Mouse (Mus musculus) A20 (cell line): Measurements from ENCODE around the gene Osbpl8.

Experiments used
- DNase-seq: peaks from one replicate; pipeline ENCODE4 v3.0.0-alpha.2; 2011; ENCODE audit warnings: low read depth, low spot score

Osbpl8 gene

DNA sequence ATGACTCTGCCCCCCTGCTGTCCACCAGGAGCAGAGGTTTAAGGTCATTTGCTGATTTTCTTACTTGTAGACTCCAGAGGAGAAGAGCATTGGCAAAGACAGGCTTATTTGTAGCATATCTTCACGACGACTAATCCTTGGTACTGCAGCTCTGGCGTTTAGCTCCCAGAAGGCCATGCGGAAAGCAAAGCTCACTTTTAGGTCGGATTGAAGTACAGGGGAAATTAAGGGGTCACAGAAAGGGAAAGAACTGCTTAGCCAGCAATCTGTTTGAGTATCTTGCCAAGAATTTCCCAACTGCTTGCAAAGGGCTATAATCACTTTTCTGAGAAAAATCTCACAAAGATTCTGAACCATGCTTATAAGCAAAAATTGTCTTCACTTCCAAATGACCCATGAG lies 14.8 kb upstream of the Osbpl8 start:
- DNase-seq = no peak

DNA sequence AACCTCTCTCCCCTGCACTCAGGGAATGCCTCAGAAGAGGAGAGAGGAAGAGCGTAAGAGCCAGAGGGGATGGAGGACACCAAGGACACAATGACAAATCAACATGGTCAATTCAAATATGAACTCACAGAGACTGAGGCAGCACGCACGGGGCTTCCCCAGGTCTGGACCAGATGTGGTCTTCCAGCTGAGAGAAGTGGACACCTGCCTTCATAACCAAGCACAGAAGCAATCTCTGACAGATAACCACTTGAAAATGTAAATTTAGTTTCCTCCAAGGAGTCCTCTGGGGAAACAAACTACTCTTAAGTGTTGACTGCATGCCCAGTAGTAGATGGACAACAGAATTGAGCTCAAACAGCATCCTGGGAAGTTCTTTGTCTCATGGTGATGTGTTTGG lies 9.5 kb upstream of the Osbpl8 start:
- peak; percentile 72 for DNase-seq

DNA sequence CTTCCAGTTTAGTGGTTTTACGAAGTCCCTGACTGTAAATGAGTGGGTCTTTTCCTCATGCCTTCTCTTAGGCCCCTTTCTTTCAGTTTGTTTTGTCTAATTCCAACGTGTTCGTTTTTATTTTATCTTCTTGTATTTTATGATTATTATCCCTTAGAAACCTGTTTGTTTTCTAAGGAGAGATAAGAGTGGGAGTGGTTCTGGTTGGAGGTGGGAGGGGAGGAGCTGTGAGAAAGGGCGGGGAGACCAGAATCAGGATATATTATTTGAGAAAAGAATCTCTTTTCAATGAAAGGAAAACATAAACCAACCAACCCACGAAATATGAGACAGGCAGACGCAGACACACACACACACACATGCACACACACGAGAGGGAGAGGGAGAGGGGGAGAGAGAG lies 9.0 kb upstream of the Osbpl8 start:
- DNase-seq = peak; percentile 71

DNA sequence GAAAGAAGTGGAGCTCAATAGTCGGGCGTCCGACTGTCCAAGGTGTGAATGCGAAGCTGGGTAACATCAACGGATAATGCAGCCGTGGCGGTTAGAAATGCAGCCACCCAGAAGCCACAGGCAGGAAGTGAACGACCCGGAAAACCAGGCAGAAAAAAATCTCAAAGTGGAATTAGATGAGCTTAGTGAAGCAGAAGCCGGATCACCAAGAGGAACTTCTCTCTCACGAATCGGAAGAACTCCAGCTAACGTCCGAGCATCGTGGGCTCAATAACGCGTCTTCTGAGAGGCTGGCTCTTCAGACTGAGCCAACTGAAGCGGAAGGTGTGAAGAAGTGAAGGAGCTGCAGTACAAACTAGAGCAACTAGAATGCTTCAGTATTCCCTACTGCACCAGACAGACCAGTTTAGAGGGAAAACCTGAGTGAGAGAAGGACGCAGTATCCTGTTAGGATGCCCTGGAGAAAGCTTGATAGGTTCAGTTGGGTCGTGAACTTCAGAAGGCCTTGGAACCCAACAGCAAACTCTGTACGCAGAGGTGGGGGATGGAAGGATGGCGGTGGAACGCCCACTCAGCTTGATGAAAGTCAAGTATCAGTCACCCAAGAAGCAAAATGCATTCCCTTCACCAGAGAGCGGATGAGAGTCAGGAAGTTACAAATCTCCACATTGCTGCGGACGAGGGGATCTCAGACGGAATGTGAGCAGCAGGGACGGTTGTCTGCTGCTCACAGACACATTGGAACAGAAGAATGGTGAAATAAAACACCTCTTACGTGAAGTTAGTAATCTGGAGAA lies 8.0 kb upstream of the Osbpl8 start:
- peak; percentile 90 for DNase-seq

DNA sequence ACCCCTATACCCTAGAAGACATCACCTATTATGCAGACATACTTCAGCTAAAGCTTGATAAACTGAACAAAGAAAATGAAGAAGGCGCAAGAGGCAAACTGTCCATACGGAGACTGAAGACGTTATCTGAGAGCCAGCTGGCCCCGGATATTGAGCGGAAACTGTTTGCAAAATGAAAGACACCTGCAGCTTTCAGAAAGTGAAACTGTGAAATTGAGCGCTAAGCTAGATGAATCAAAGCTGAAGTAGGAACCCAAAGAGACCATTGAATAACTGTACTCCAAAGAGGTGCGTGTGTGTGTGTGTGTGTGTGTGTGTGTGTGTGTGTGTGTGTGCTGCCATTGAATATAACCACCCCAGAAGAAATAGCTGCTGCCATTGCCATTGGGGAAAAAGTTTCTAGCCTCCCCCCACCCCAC lies 7.3 kb upstream of the Osbpl8 start:
- DNase-seq = peak; percentile 94

DNA sequence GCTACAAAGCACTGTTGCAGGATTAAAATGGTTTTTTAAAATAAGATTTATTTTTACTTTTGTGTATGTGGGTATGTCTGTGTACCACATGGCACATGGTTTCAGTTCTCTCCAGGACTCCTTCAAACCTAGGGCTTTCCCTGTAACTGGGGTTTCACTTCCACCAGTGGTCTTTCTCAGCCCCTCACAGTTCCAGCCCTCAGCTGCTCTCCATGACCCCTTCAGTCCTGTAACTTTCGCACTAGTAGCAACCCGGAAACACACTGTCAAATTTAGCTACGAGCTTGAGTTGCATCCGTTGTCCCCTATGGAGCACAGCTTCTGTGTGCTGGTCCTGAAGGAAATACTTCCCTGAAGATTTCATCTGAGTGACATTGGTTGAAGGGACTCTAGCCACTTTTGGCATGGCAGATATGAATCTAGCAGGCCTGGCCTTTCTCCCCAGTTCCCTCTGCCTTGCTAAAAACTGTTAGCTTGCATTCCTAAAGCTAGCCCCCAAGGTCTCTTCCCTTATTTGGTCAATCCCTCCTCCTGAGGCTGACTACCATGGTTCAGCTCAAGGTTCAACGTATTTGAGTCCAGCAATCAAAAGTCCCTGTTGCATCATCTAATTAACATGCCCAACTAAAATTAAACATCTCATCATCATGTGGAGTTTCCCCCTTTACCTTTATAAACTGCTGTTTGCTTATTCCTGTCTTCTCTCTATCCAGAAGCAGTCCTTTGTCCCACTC lies 4.6 kb upstream of the Osbpl8 start:
- peak; percentile 85 for DNase-seq

DNA sequence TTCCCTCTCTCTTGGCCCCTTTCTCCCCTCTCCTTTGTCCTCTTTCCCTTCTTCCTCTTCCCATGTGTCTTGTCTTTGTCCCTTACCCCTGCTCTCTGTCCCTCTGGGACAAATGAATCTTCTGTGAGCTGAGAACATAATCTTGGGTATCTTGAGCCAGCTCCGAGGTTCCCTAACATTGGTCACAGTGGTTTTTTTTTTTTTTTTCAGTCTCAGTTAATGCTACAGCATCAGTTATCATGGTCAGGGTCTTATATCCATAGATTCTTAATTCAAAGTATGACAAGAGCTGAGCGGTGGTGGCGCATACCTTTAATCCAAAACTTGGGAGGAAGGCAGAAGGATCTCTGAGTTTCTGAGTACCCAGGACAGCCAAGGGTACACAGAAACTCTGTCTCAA lies 4.0 kb upstream of the Osbpl8 start:
- no peak for DNase-seq

DNA sequence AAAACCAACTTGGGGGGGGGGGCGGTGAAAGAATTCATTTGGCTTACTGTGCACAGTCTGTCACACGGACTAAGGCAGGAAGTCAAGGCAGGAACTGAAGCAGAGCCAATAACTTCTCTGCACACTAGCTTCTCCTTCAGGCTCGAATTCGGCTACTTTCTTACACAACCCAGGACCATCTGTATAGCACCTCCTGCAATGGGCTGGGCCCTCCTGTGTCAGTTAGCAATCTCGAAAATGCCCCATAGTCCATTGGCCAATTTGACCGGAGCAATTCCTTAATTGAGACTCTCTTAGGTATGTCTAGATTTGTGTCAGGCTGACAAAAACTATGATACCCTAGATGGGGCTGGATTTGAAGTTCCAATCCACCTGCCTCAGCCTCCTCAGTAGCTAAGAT lies 3.2 kb upstream of the Osbpl8 start:
- DNase-seq = peak; percentile 52

DNA sequence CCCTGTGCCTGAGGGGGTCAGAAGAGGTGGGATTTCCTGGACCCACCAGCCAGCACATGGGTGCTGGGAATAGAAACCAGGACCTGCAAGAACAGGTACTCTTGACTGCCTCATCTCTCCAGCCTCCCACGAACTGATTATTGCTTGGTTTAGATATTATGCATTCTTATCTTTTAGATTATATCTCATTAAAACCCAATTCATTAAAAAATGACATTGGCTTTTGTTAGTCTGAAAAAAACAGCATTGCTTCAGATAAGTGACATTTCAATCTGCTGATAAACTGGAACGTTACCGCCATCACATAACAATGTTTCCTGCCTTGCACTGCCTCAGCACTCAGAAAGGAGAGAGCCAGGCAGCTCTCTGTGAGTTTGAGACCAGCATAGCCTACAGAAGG lies 1.5 kb upstream of the Osbpl8 start:
- peak; percentile 77 for DNase-seq

DNA sequence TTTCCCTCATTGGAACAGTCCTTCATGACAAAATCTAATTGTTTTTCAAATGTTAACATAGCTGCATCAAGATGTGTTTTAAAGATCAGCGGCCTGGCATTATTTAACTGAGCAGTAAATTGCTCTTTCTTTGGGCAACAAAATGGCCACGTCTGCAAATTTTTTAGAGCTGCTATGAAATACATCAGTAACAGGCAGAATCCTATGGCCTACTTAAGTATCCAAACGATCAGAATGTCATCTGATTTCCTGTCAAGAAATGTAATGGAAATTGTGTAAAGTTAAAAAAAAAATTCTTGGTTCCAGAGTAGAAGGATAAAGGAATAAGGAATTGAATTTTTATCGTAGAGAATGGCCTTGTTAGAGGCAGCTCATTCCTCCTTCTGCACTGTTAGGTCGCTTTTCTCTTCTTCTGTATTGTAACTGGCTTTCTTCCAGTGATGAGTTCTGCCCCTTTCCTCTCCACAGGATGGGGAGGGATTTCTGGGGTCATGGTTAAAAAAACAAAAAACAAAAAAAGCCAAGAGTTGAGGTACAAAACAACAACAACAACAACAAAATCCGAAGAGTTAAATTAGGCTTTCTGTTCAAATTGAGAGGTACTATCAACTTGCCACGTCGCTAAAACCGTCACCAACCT lies 831 bp upstream of the Osbpl8 start:
- DNase-seq = no peak

DNA sequence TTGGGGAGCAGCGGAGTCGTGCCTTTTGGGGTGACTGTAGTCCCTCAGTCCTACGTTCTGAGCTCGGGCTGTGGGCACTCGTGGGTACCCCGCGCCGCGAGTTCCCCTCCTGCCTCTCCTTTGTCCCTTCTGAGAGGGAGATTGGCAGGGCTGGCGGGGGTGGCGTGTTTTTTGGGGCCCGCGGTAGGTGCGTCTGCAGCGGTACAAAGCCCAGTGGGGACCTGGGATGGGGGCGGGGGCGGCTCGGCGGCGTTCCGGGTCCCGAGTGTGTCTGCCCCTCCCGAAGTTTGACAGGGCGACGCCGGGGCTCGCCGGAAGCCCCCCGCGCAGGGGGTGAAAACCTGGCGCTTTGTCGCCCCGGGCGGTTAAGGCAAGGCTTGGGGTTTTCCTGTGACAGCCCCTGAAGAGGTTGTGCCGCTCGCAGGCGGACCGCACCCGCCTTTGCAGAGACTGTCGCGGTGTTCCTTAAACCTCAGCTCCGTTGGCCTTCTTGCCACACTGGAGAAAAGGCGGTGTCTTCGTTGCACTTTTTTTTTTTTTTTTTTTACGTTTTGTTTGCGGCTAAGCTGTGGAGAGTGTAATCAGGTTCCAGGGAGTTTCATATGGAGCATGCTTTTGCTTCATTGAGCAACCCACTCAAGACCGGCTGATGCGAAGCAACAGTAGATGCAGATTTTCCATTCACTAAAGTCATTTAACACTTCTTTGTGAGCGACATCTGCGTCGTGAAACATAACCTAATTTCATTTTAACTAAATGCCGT lies 848 bp downstream of the Osbpl8 start:
- DNase-seq = peak; percentile 85

DNA sequence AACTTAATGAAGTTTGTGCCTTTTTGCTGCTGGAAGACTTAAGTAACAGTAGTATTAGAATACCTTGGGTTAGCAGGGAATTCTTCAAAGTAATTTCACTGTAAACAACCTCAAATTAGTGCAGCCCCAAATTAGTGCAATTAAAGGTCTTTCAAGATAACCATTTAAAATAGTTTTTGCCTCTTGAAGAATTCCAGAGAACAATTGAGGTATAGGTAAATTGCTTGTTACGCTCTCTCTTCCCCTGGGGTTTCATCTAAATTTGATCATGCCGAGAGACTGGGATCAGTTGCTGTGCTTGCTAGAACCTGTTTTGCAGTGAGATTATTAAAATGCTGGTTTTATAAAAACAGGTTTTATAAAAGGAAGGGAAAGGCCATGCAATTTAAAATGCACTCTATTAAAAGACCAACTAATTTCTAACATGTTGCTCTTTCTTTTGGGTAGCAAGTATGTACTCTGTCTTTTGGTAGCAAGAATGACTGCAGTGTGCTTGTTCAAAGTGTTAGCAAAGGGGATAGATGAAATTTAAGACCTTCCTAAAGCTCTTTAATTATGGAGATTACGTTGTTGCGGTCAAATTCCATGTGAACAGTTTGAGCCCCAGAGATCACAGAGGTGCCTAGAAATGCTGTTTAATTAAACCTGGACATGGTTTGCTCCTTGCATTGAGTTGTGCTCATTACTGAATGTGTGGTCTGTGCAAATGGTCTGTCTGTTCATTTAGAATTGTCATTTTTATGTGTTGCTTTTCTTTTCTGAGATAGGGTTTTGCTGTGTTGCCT lies 1.7 kb downstream of the Osbpl8 start:
- peak; percentile 49 for DNase-seq

DNA sequence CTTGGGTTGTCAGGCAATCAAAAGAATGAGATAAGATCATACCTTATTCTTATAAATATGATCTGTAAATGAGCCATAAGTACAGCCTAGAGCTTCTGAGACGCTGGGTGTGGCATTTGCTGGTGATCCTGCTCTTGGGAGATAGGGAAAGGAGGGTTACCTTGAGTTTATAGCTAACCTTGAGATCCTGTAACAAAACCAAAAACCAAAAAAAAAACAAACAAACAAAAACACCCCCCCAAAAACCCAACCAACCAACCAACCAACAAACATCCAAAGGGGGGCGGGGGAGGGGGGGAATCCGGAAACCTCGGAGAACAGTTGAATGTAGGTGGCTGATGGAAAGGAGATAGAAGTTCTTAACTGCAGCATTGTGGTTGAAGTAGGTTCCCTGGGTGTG lies 2.9 kb downstream of the Osbpl8 start:
- peak; percentile 30 for DNase-seq

DNA sequence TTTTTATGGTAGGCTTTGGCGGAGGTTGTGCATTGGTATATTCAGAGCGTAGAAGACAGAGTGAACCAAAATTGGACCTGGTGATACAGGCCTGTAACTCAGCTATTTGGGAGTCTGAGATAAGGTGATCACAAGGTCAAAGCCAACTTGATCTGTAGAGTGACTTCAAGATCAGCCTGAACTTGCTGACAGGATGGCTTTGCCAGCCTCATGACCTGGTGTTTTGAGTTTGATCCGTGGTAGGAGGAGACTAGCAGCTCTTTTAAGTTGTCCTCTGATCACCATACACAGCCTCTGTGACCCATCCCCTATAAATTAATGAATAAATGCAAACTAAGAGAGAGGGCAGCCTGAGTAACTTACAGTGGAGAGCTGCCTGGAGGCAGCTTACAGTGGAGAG lies 3.8 kb downstream of the Osbpl8 start:
- no peak for DNase-seq

DNA sequence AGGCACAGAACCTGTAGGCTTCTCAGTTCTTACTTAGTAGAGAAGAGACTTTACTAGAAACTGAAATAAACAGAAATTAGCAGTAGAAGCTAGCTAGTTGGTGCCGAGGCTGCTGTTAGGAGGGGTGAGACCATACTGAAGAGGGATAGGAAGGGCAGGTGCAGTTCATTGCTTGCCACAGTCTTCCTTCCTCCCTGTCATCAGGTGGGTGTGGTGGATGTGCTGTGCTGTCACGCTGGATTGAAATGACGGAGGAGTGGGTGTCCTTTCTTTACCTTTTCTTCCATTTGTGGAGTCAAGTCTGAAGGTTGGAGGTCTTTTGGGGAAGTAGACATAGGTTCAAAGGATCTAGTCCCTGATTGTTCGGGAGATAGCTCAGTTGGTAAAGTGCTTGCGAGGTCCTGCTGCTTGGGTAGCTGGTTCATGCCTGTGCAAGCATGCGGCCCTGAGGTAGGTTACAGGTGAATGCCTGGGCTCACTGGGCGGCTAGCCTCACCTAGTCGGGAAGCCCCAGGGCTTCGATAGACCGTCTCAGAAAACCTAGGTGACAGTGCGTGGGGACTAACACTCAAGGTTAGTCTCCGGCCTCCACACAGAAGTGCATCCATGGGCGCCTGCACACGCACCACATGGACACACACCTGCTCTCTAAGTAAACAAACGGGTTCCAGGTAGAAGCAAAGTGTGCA lies 6.8 kb downstream of the Osbpl8 start:
- peak; percentile 79 for DNase-seq

DNA sequence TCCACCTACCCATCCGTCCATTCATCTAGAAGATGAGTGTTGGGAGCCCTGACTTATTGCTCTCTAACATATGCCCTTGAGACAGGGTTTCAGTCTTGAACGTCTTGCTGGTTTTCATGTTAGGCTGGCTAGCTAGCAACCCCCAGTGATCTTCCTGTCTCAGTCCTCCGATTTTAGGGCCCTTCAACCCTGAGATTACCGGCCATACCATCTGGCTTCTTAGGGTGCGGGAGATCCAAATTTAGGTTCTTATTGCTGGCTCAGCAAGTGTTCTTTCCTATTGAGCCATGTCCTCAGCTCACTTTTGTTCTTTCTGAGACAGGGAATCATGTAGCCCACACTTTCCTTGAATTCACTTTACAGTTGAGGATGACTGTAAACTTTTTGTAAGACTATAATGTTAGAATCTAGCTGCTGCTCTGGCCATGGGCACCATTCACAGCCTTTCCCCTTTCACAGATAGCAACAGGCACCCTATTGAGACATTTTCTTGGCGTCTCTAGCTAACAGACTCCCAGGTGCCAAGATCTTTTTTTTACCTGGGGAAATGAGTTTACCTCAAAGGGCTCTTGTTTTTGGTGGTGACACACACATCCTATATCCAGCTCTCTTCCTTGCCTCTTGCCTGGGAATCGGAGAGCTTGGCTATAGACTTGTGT lies 9.2 kb downstream of the Osbpl8 start:
- peak; percentile 72 for DNase-seq

DNA sequence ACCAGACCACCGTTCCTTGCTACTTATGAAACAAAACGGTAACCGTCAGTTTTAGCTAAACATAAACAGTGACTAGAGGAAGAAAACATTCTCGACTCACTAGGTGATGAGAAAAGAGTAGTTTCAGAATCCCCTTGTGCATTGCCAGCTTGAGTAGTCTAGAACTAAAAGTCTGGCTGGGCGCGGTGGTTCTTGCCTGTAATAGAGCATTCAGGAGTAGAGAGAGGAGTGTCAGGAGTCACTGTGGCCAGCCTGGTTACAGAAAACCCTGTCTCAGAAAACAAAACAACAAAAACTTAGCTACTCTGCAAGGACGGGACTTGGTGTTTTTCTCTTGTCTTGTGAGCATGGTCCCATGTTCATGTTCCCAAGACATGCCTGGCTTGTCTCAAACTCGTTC lies 12.8 kb downstream of the Osbpl8 start:
- DNase-seq = peak; percentile 74

DNA sequence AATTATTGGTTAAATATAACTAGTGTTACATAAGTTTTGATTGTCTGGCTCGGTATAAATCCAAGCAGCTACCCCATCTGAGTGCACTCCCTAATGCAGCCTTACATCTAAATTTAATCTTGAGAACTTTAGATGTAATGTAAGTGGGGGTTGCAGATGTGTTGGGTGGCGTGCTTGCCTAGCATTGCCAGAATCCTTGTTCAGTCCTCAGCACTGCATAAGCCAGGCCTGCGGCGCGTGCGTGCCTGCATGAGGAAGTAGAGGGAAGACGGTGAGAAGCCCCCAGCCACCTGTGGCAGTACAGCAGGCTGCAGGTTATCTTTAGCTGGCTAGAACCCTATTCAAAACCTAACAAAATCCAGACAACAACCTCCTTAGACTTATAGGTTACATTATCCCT lies 13.5 kb downstream of the Osbpl8 start:
- peak; percentile 85 for DNase-seq

DNA sequence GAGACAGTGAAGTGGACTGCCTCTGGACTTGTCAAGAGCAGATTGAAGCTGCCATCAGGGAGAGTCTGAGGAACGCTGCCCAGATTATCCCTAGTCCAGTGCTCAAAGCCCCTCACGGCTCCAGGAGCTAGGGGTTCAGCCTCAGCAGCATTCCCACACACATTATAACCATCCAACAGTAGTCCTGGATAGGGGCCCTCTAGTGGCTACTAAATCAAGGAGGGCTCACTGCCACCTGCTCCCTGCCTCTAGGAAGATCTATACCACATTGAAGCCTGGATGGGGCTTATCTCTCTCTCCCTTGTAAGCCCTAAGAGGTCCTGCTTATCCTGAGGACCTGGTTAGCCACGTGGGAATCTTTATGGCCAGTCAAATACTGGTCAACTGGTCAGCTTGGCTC lies 16.1 kb downstream of the Osbpl8 start:
- DNase-seq = no peak
